Mouse (Mus musculus): ENCODE measurements around the gene Cyp4a29.
"Not testable (repeated sequence)": the region's sequence is repeated elsewhere in the genome, so short reads cannot be mapped to it uniquely, and the experiment has no call there.

Cyp4a29 gene

DNA sequence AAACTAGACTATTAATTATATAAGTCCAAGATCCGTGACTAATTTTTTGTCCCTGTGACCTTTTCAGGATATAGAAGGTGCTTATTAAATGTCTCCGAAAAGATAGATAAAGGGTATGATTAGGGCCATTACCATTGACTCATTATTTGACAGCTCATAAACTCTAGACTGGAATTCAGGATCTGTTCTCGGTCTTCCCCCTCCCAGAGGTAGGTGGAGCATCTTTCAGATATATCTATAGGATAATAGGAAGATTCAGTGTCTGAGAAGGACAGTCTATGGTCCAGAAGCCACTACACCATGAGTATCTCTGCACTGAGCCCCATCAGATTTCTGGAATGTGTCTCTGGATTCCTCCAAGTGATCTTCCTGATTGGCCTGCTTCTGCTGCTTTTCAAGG is at the start of gene Cyp4a29:
TSS of gene Cyp4a29 (plus strand) at position 301 of the 400 bp plus-strand sequence.
- DNase-seq (ENCODE audit: low spot score): no peak

DNA sequence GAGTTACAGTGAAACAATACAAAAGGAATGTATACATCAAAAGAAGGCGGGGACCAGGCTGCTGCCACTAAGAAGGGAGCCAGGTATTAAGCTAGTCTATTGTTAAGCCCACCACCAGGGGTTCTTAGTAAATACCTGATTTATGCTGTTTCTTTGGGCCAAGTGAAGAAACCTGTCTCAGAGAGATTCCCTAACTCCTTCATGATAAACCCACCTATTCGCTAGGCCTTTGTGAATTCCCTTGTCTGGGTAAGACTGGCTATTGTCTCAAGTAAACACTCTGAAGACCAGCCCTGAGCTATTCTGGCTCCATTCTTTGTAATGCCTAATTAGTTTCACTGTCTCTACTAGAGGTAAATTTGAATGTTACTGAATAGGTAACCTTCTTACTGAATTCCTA is 9.0 kb upstream of the Cyp4a29 start:
- DNase-seq (ENCODE audit: low spot score): not testable (repeated sequence)

DNA sequence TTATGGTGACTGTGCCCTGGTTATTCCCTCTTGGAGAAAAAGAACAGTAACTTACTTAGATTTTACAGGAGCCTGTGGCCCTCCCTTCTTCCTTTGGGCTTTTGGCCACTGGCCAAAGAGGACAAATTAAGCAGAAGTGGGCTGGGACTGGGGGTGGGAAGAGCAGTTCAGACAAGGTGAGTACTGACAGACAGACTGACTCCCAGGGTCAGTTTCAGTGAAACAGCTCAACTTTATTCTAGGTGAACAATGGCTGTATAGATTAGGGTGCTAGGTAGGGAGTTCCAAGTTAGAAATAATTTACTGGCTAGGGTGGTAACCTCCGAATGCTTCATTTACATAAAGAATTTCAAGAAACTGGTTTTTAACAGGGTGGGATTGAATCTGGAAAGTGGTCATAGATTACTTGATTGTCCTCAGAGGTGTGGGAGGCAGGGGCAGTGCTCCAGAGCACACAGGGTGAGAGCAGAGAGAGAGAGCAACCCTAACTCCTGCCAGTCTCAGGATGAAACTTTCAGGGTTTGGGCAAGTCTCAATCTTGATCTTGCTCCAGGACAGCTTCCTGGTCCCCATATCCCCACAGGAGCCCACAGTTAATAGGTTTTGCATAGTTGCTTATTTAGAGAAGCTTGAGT is 5.3 kb upstream of the Cyp4a29 start:
- DNase-seq (ENCODE audit: low spot score): no peak

DNA sequence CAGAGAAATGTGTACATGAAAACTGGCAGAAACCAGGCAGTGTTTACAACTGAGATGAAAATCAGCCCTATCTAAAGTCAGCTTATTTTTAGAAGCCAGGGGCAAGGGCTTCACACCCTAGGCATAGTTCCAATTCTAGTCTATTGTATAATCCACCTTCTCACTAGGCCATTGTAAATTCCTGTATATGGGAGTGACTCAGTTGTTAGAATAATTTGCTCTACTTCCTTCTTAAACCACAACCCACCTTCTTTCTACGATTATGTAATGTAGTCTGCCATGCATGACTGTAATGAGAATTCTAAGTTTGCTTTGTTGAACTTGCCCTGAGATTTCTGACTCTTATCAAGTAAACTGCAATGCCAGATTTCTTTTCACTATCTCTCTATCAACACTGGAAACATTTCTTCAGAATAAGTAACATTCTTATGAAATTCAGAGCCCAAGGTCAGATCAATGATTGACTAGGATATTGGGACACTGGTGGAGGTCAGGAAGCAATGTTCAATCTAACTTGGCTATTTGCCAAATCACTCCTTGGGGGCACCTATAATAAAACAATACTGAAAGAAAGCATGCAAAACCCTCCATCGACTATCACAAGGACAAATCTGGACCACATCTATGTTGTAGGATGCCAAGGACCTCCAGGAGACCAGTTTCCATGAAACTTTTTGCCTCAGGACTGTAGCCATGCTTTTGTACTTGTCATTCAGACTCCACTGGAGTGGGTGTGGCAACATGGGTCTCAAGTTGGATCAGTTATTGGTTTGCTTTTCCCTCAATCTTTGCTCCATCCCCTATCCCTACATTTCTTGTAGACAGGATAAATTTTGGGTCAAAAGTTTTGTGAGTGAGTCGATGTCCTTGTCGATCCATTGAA is 23.0 kb downstream of the Cyp4a29 start:
- not testable (repeated sequence) for DNase-seq (ENCODE audit: low spot score)

DNA sequence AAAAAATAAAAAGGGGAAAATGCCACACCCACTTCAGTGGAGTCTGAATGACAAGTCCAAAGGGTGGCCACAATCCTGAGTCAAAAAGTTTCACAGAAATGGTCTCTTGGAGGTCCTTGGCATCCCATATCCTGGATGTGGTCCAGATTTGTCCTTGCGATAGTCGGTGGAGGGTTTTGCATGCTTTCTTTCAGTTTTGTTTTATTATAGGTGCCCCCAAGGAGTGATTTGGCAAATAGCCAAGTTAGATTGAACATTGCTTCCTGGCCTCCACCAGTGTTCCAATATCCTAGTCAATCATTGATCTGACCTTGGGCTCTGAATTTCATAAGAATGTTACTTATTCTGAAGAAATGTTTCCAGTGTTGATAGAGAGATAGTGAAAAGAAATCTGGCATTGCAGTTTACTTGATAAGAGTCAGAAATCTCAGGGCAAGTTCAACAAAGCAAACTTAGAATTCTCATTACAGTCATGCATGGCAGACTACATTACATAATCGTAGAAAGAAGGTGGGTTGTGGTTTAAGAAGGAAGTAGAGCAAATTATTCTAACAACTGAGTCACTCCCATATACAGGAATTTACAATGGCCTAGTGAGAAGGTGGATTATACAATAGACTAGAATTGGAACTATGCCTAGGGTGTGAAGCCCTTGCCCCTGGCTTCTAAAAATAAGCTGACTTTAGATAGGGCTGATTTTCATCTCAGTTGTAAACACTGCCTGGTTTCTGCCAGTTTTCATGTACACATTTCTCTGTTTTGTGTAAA is 36.5 kb downstream of the Cyp4a29 start:
- not testable (repeated sequence) for DNase-seq (ENCODE audit: low spot score)

DNA sequence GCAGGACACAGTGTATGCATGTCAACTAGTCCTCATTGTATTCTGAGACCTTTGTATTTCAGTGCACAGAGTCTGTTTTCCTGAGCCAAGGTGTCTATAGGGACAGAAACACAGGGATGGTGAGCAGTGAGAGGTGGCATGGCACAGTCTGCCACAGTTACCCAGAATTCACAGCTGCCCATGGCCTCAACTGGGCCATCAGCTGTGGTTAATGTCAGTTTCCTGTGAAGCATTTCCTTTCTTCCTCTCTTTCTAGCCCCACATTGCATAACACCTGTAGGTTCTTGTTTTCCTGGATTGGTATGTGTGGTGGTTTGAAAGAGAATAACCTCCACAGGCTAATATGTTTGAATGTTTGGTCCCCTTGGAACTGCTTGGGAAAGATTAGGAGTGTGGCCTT is 38.5 kb downstream of the Cyp4a29 start:
- no peak for DNase-seq (ENCODE audit: low spot score)

DNA sequence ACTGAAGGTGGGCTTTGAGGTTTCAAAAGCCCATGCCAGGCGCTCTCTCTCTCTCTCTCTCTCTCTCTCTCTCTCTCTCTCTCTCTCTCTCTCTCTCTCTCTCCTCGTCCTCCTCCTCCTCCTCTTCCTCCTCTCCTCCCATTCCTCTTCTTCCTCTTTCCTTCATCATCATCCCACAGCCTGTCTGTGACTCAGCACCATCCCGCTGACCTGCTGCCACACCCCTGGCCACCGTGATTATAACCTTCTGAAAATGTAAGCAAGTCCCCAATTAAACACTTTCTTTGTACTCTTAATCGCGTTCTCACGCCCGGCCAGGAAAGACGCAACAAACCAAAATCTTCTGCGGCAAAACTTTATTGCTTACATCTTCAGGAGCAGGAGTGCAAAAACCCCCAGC is 38.9 kb downstream of the Cyp4a29 start:
- DNase-seq (ENCODE audit: low spot score): not testable (repeated sequence)

DNA sequence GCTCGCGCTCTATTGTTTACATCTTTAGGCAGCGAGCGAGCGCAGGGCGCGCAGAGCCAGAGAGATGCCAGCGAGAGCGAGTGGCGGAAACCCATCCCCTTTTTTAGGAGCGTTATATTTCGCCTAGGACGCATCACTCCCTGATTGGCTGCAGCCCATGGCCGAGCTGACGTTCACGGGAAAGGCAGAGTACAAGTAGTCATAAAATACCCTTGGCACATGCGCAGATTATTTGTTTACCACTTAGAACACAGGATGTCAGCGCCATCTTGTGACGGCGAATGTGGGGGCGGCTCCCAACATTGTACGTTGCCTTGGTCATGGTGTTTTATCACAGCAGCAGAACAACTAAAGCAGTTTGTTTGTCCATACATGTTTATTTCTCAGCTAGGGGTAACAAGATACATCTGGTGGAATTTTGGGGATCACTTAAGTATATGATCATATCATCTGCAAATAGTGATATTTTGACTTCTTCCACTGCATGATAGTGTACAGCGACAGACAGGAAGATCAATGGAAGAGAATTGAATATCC is 39.4 kb downstream of the Cyp4a29 start:
- DNase-seq (ENCODE audit: low spot score): not testable (repeated sequence)

DNA sequence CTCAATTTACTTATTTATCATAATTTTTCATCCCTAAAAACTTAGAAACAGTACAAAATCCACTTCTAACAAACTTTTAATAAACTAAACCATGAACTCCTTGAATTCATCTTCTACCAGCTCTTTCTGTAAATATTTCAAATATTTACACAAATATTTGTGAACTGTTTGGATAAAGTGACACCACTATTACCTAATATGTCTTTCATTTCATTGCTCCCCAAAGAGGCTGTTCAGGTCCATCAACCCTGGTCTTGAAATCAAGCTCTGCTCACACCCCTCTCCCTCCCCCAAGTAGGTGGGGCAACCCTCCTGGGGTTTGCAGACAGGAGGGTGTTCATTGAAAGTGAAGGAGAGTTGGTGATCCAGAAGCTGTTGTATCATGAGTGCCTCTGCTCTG is 56.9 kb downstream of the Cyp4a29 start, which contains the start of gene Cyp4a12a:
TSS of gene Cyp4a12a (plus strand) at position 301 of the 400 bp plus-strand sequence.
- not testable (repeated sequence) for DNase-seq (ENCODE audit: low spot score)

All from left cerebral cortex, adult 11 months (tissue).